Mouse (Mus musculus) urinary bladder, postnatal 14 days (tissue): Measurements from ENCODE around the gene Rsf1.

Experiments
- DNase-seq: peaks from one replicate; pipeline ENCODE4 v3.0.0; 2021; ENCODE audit warnings: low spot score

Rsf1 gene

DNA sequence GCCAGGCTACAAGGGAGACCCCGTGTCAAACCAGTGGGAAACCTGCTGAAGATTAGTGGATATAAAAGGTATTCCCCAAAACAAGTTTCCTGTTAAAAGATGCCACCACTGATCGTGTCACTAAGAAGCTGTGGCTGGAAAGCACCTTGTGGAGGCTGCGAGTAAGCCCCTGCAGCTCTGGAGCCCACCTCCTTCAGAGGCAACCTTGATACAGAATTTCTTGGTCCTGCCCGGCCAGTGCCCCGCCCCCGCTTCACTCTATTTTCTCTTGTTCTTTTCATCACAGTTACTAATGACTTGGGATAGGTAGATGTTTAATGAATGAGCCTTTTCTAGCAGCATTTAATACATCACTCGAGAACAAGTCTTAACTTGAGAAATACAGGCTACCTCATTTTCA lies 146.4 kb downstream of the Rsf1 start:
- DNase-seq, result no peak

DNA sequence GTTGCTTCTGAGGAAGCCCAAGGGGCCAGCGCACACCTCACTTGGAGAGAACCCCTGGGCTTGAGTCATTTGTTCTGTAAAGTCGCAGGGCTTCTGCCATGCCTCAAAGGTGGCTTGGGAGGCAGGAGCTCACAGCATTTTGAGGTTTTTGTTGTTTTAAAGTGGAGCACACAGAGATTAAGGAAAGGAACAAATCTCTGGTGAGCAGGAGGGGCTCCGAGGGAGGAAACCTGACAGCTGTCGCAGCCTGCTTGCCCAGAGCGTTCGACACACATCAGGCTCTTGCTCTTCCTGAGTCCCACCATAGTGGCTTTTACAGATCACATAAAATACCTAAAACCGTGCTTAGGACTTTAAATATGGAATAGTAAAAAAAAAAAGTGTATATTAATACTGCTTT lies 147.1 kb downstream of the Rsf1 start:
- no peak for DNase-seq

DNA sequence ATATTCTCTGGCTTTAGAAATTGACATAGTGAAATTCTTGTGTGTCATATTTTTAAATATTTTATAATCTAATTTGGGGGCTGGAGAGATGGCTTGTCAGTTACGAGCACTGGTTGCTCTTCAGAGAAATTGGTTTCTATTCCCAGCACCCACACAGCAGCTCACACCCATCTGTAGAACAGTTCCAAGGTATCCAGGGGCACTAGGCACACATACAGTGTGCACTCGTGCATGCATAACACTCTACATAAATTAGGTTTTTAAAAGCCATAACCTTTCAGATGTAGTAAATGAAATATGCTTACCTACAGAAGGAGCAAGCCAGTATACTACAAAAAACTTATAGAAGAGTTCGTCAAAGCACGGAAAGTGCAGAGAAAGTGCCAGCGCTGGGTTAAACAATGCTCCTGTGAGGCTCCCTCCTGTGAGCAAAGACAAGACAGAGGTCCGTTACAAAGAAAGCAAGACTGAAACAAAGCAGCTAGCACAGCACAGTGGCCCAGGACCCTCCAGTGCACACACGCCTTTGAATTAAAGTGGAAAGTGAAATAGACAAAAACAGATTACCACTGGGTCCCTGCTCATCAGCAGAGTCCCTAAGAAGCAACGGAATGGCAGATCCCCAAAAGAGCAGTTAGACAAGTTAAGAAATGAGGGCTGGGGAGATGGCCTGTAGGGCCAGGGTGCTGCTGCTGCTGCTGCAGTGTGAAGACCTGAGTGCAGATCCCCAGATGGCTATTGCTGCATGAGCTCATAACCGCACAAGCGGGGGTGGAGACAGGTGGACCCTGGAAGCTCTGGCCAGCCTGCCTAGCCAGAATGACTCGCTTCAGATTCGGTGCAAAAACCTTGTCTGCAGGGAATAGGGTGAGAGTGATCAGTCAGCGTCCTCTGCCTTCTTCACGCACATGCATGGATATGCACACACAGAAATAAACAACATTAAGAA lies 149.3 kb downstream of the Rsf1 start:
- no peak for DNase-seq

- no peak for DNase-seq
Measured at GRCm38 (mm10) chr7:97730427-97730826, 150.7 kb downstream of the Rsf1 start.

GRCm38 (mm10) chr7:97733606-97734005 lies 153.9 kb downstream of the Rsf1 start:
- DNase-seq, result no peak

GRCm38 (mm10) chr7:97735021-97735420 lies 155.3 kb downstream of the Rsf1 start:
- DNase-seq, result no peak

GRCm38 (mm10) chr7:97735886-97736420 lies 156.3 kb downstream of the Rsf1 start:
- DNase-seq, result no peak

GRCm38 (mm10) chr7:97737256-97737637 lies 157.6 kb downstream of the Rsf1 start:
- no peak for DNase-seq

DNA sequence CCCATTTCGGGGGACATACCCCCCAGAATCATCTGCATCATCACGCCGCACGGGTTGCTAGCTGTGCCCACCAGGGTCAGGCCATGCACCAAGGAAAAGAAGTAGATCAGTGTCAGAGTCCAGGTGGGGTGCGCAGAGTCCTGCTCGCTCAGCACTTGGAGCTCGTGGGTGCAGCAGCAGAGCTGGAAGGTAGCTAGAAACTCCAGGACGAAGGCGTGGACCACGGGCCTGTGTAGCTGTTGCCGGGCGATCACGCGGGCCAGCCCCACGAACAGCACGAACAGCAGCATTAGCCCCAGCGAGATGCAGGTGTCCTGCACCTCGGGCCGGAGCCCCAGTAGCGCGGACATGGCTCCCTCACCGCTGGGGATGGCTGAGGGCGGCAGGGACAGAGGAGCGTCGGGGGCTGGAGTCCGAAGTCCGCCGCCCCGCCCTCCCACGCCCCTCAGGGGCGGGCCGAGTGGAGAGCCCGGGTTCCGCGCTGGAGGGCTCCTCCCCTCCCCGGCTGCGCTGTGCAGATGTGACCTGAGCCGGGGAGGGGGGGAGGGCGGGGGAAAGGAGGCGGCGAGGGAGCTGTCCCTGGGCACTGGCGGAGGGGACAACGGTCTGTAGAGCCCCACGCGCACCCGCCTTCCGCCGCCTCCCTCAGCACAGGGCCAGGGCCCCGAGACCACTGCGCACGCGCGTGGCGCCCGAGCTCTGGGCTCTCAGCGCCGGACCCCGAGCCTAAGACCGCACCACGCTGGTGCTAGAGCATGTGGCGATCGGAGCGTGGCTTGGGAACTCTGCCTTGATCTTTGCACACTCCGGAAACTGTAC lies 158.2 kb downstream of the Rsf1 start, which contains the start of gene Aqp11:
Aqp11 (minus strand) TSS at position 652 of the 819 bp plus-strand sequence.
- DNase-seq, result peak; percentile 84

GRCm38 (mm10) chr7:97740948-97741347 lies 161.3 kb downstream of the Rsf1 start:
- no peak for DNase-seq

DNA sequence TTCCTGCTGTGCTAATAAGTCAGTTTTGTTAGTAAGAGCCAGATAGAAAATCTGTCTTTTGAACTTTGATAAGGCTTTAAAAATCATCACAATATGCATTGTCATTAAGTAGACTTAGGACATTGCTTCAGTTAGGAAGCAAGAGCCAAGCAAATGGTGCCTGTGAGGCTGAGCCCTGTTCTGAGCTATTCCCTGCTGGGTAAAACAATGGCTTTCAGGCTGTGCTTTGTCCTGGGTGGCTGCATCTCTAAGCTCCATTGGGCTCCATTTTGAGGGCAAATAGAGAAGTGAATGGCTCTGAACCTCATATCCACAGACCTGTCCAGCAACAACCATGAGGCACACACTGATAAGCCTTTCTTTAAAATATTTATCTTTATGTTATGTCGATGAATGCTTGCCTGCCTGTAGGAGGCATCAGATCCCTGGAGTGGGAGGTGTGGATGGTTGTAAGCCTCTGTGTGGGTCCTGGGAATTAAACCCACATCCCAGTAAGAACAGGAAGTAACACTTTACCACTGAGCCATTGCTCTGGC lies 162.1 kb downstream of the Rsf1 start:
- DNase-seq, result no peak
